Mouse (Mus musculus): ENCODE results near the gene Prkag1.
"Not testable (repeated sequence)": the region's sequence is repeated elsewhere in the genome, so short reads cannot be mapped to it uniquely, and the experiment has no call there.

Gene Prkag1

GRCm38 (mm10) chr15:98823434-98823833, 7.9 kb downstream of the Prkag1 start:
- DNase-seq (ENCODE audit: low spot score in 2 of 2): no peak

DNA sequence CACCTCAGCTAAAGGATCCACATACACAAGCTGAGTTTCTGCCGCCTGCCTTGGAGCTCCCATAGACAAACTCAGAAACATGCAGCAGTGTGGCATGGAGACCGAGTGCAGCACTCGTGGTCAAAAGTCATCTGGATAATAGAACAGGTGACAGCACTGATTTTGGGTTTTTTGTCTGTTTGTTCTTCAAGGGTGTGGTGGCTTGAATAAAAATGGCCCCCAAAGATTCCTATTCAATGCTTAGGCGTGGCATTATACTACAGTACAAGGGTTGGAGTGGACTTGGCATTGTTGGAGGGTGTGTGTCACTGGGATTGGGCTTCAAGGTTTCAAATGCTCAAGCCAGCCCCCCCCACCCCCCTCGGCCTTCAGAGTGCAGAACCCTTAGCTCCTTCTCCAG, 9.2 kb downstream of the Prkag1 start:
- DNase-seq (ENCODE audit: low spot score in 2 of 2): no peak

GRCm38 (mm10) chr15:98821403-98821802, 9.9 kb downstream of the Prkag1 start:
- no peak for DNase-seq (ENCODE audit: low spot score in 2 of 2)

DNA sequence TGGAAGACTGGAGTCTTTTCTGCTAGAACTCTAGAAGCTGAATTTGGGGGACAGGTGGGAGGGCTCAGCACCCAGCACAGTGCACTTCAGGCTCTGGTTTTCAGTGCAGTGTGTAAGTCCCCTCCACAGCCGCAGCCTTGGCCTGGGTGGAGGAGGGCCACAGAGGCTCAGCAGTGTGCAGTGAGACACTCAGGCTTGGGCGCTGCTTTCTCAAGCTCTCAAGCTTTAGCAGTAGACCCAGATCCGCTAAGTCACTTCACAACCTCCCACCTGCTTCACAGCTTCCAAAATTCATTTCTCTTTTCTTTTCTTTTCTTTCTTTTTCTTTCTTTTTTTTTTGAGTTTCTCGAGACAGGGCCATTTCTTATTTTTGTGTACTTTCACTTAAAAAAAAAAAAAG, 10.4 kb downstream of the Prkag1 start:
- no peak for DNase-seq (ENCODE audit: low spot score in 2 of 2)

GRCm38 (mm10) chr15:98818171-98818570, 13.2 kb downstream of the Prkag1 start:
- no peak for DNase-seq (ENCODE audit: low spot score in 2 of 2)

- no peak for DNase-seq (ENCODE audit: low spot score in 2 of 2)
These were observed 18.4 kb downstream of the Prkag1 start for GRCm38 (mm10) chr15:98812741-98813424.

DNA sequence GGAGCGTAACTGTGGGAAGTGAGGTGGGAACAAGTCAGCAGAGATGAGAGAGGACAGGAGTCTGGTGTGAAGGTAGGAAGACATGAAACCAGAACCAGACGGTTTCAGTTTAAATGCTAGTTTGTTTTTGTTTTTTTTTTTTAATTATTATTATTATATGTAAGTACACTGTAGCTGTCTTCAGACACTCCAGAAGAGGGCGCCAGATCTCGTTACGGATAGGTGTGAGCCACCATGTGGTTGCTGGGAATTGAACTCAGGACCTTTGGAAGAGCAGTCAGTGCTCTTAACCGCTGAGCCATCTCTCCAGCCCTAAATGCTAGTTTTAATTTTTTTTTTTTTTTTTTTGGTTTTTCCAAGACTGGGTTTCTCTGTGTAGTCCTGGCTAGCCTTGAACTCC, 21.1 kb downstream of the Prkag1 start:
- not testable (repeated sequence) for DNase-seq (ENCODE audit: low spot score in 2 of 2)

DNA sequence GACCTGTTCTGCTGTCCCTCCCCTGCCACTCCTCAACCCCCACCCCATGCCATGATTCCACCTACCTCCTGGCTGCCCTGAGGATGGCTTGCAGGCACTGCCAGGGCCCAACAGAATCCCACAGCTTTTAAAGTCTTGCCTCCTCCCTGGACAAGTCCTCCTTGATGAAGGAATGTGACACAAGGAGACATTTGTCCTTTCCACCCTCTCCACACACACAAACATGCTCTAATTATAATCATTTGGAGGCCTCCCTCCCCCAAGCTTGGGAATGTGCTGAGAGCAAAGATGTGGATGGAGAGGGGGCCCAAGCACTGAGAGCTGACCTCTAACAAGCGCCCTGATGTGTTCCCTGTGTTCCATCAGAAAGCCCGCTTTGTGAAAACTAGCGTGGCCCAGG, 21.9 kb downstream of the Prkag1 start, which contains the start of gene Ddn:
Gene Ddn, minus strand, starts transcription at position 101 of the 400 bp plus-strand sequence.
- no peak for DNase-seq (ENCODE audit: low spot score in 2 of 2)

- no peak for DNase-seq (ENCODE audit: low spot score in 2 of 2)
These were observed 22.6 kb downstream of the Prkag1 start for GRCm38 (mm10) chr15:98808651-98809134.

- no peak for DNase-seq (ENCODE audit: low spot score in 2 of 2)
These were observed 23.2 kb downstream of the Prkag1 start for GRCm38 (mm10) chr15:98807895-98808650.

DNA sequence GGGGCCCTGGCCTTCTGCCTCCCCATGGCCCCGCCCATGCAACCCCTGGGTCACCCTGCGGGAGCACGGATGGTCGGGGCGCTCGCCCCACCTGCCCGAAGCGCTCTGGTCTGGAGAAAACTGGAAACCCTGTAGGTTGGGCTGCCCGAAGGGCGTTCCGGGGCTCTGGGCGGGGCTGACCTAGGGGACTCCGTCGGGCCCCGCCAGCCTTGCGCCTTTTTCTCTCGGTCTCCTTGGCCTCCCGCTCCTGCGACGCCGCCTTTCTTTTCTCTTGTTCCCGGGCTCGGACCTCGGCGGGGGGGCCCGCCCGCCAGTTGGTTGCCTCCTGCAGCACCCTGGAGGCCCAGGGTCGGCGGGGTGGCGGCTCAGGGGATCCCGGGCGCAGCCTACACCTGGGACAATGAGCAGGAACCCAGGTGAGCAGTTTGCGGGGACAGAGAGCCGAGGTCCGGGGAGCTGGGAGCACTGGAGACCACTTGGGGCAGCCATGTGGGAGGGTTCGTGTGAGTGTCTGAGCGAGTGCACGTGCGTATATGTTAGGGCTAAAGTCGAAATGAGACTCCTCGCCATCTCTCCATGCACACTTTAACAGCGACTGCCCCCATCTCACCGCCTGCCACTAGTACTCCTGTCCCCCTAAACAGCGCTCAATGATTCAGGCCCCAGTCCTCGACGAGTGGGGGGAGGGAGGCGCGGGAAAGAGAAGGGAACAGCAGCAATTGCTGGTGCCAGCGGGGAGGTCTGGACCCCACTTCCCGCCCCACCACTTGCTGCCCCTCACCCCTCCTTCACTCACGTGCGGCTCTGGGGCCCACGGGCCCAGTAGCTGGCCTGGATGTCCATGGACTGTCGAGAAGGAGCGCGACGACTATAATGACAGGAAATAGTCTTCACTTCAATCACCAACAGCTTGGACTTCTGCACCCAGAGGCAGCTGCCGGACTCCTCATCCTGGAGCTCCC, 24.2 kb downstream of the Prkag1 start:
- DNase-seq (ENCODE audit: low spot score in 2 of 2): no peak

- DNase-seq (ENCODE audit: low spot score in 2 of 2): no peak
These were observed 25.1 kb downstream of the Prkag1 start for GRCm38 (mm10) chr15:98806071-98806808.

DNA sequence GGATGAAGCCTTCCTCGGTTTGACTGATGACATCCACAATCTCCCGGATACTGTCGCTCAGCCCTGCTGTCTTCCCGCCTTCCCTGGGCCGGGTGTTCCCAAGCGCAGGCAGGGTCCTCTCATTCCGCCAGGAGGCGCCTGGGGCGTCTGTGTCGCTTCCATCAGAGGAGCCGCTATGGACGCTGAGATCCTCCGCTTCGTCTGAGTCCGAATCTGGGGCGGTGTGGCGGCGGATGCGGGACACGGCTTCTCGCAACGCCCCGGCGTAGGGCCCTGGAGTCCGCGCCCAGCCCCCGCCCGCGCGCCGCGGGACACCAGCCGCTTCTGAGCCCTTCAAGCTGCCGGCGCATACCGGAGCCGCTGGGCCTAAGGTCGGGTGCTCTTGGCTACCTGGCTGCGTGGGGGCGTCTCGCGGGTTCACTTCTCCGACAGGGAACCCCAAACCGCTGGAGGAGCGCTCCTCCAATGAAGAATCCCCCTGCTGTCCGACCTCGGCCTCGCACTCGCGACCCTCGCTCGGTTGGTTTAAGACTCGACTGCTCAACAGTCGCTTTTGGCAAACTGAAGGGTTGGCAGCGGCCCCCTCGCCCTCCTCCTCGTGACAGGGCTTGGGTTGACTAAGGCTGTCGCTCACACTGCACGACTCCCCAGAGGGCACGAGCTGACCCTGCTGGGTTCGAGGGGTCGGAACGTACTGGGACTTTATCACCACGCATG, 25.8 kb downstream of the Prkag1 start:
- peak; percentile 55 to 62 for DNase-seq (ENCODE audit: low spot score in 2 of 2)

DNA sequence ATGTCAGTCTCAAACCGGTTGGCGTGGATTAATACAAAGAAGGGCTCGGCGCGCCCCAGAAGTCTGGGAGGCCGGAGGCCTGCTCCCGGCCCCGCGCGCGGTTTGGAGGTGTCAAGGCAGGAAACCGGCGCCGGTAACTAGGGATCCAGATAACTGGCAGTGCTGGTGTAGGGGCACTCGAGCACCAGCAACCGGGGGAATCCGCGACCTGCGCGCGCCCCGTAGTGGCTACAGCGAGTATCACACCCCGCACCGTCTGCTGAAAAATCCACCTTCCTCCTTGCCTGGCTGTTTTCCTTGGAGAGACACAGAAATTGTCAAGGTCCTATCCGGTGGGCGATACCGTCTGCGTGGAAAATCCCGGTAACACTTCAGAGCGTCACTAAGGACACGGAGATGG, 27.3 kb downstream of the Prkag1 start:
- DNase-seq (ENCODE audit: low spot score in 2 of 2): peak; percentile 49 to 75

DNA sequence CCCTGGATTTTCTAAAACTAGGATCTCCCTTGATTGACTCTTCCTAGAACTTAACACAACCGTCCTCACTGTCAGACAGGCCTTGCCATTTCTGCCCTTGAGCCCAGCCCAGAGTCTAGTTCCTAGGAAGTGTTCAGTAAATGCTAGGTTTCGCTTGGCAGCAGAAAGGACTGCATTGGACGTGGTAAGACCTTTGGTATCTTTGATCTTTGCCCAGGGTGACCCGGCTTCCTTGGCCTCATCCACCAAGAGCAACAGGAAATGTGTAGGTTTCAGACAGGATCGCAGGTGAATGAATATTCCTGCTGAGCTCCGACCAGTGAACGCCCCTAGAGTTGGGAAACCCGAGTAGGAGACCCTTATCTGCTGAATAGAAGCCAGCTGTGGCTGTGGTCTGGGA, 28.4 kb downstream of the Prkag1 start:
- no peak for DNase-seq (ENCODE audit: low spot score in 2 of 2)

DNA sequence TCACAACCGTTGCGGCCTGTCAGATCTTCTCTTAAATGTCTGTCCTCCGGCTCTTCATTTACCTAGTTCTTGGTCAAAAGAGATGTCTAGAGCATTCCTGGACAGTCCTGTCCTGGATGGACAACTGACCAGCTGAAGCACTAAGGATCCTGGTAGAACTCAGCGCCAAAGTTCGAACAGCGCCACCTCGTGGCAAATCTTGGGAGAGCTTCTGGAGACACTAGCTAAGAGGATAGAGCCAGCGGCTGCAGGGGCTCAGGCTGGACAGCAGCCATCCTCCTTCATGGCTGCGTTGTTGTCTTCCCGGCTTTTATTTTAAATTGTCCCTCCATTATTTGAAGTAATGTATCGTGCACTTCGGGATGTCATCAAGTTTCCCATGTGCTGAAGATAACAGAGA, 31.9 kb downstream of the Prkag1 start:
- DNase-seq (ENCODE audit: low spot score in 2 of 2): peak in 1 of 2 experiments; percentile 62

DNA sequence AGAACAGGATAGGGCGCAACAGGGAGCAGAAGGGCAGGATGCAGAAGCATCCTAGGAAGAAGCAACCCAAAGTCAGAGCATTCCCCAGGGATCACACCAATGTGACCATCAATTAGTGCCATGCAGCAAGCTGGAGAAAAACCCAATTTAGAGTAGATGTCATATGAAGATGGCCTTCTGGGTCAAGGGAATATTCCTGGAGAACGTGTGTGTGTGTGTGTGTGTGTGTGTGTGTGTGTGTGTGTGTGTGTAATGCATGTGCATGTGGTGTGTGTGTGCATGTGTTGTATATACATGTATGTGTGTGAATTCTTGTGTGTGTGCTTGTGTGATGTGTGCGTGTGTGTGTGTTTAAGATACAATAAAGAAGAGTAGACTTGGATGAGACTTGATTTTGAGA, 32.4 kb downstream of the Prkag1 start:
- DNase-seq (ENCODE audit: low spot score in 2 of 2): no peak

GRCm38 (mm10) chr15:98797835-98798492, 33.4 kb downstream of the Prkag1 start:
- no peak for DNase-seq (ENCODE audit: low spot score in 2 of 2)

DNA sequence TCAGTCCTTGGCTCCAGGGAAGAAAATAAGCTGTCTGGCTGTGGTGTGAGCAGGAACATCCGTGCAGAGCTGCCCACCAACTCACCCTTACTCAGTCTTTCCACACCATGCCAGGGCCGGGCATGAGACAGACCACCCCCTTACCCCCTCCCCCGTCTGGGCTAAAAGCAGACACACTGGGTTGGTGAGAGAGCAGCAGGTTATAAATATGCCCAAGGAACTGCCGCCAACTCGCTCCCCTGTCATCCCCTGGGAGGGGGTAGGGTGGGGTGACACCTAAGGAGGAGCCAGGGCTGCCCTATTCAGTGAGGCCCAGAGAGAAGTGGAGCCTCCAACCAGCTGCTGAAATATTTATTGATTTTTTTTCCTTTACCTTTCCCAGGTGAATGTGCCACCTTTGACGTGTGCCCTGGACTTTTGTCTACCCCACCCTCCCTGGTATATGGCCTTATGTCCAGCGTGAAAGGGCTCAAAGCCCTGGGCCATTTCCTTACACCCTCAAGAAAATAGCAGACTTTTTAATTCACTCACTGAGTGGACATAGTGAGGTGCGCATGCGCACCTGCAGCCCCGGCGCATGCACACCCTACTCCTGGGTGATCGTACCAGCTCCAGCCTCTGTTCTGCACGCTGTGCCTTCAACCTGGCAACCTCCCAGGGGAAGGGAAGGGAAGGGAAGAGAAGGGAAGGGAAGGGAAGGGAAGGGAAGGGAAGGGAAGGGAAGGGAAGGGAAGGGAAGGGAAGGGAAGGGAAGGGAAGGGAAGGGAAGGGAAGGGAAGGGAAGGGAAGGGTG, 34.3 kb downstream of the Prkag1 start:
- DNase-seq (ENCODE audit: low spot score in 2 of 2): no peak
